Mouse (Mus musculus): ENCODE measurements around the gene St6galnac4. TPM values are rescaled to one million over a fixed set of nuclear protein-coding genes. Genes with fewer than 3 reads are reported as not detected.
A peak's percentile ranks its signal among the peaks of the same experiment; 100 is the strongest.

St6galnac4 gene
- polyA plus RNA-seq, 1 experiment from 2014 or later: 23.8 TPM

GRCm38 (mm10) chr2:32647366-32647765 is 60.5 kb downstream of the St6galnac4 start:
- Histone ChIP-seq H3K9me3 (ENCODE audit: low read depth, low read length) (no peaks in the 10 kb centered on the region), H3K4me3 (ENCODE audit: low read depth, low read length) (peak overlapping the region; percentile 49), H3K4me1 (ENCODE audit: insufficient read depth) (peaks cover 6% of the 10 kb centered on the region; the same call in 1 of the 2 replicates), H3K9ac (peak overlapping the region; percentile 67), H3K27ac (ENCODE audit: low read depth) (peak overlapping the region; percentile 86; the same call in 1 of the 2 replicates), H3K4me2 (peak overlapping the region; percentile 56), H3K36me3 (ENCODE audit: insufficient read depth) (0 out of 2 replicates have a peak, but pooled peaks cover 5% of the 10 kb centered on the region), H3K27me3 (ENCODE audit: insufficient read depth, low read length) (no peaks in the 10 kb centered on the region)
- 67% methylated on average over 7 of the region's 7 CpGs for WGBS
- no peak for ATAC-seq (ENCODE audit: insufficient read depth)
- DNase-seq: no peak
- no peak for TF ChIP-seq CTCF (IDR thresholded peaks at IDR 0.05; ENCODE audit: low read depth)

Other genes with a start within 250 kb of the St6galnac4 start
- 46.1 and 51.9 TPM in 2 replicates for gene Ciz1, start 234.8 kb upstream of the St6galnac4 start, polyA plus RNA-seq (2014; fragmentation: Nextera tagmentation; extraction: Ambion mirVana)
- 14.9 and 17.5 TPM in 2 replicates for gene Dnm1, start 233.8 kb upstream of the St6galnac4 start, polyA plus RNA-seq (2014; fragmentation: Nextera tagmentation; extraction: Ambion mirVana)
- gene 1110008P14Rik, start 205.2 kb upstream of the St6galnac4 start, polyA plus RNA-seq (2014; fragmentation: Nextera tagmentation; extraction: Ambion mirVana): 32.4 and 33.3 TPM in 2 replicates
- 1.6 TPM in 1 of 2 replicates, not detected in the other for gene Lcn2, start 198.8 kb upstream of the St6galnac4 start, polyA plus RNA-seq (2014; fragmentation: Nextera tagmentation; extraction: Ambion mirVana)
- 28.0 and 28.2 TPM in 2 replicates for gene Ptges2, start 191.2 kb upstream of the St6galnac4 start, polyA plus RNA-seq (2014; fragmentation: Nextera tagmentation; extraction: Ambion mirVana)
- gene Naif1, start 136.6 kb upstream of the St6galnac4 start, polyA plus RNA-seq (2014; fragmentation: Nextera tagmentation; extraction: Ambion mirVana): 5.7 and 6.5 TPM in 2 replicates
- 16.3 and 19.5 TPM in 2 replicates for gene Slc25a25, start 135.7 kb upstream of the St6galnac4 start, polyA plus RNA-seq (2014; fragmentation: Nextera tagmentation; extraction: Ambion mirVana)
- gene Fam102a, start 51.8 kb upstream of the St6galnac4 start, polyA plus RNA-seq (2014; fragmentation: Nextera tagmentation; extraction: Ambion mirVana): 18.4 and 19.9 TPM in 2 replicates
- gene Dpm2, start 16.2 kb upstream of the St6galnac4 start, polyA plus RNA-seq (2014; fragmentation: Nextera tagmentation; extraction: Ambion mirVana): 94.9 and 98.5 TPM in 2 replicates
- 0.50 and 0.70 TPM in 2 replicates for gene Pip5kl1, start 12.3 kb upstream of the St6galnac4 start, polyA plus RNA-seq (2014; fragmentation: Nextera tagmentation; extraction: Ambion mirVana)
- gene 9430097D07Rik, start 11.4 kb upstream of the St6galnac4 start, polyA plus RNA-seq (2014; fragmentation: Nextera tagmentation; extraction: Ambion mirVana): 0.20 TPM in 1 of 2 replicates, not detected in the other
- 8.3 and 11.1 TPM in 2 replicates for gene St6galnac6, start 12.6 kb downstream of the St6galnac4 start, polyA plus RNA-seq (2014; fragmentation: Nextera tagmentation; extraction: Ambion mirVana)
- gene Ak1, start 34.7 kb downstream of the St6galnac4 start, polyA plus RNA-seq (2014; fragmentation: Nextera tagmentation; extraction: Ambion mirVana): 34.3 and 35.8 TPM in 2 replicates
- 91.1 and 98.5 TPM in 2 replicates for gene Eng, start 59.5 kb downstream of the St6galnac4 start, polyA plus RNA-seq (2014; fragmentation: Nextera tagmentation; extraction: Ambion mirVana)
- gene Fpgs, start 117.0 kb downstream of the St6galnac4 start, polyA plus RNA-seq (2014; fragmentation: Nextera tagmentation; extraction: Ambion mirVana): 28.4 and 32.7 TPM in 2 replicates
- 81.7 and 84.3 TPM in 2 replicates for gene Cdk9, start 126.0 kb downstream of the St6galnac4 start, polyA plus RNA-seq (2014; fragmentation: Nextera tagmentation; extraction: Ambion mirVana)
- 37.6 and 38.8 TPM in 2 replicates for gene Sh2d3c, start 134.0 kb downstream of the St6galnac4 start, polyA plus RNA-seq (2014; fragmentation: Nextera tagmentation; extraction: Ambion mirVana)
- 0.20 TPM in 1 of 2 replicates, not detected in the other for gene 6330409D20Rik, start 153.9 kb downstream of the St6galnac4 start, polyA plus RNA-seq (2014; fragmentation: Nextera tagmentation; extraction: Ambion mirVana)
- gene Tor2a, start 170.1 kb downstream of the St6galnac4 start, polyA plus RNA-seq (2014; fragmentation: Nextera tagmentation; extraction: Ambion mirVana): 66.2 and 71.0 TPM in 2 replicates
- 0.15 and 0.33 TPM in 2 replicates for gene Ttc16, start 188.5 kb downstream of the St6galnac4 start, polyA plus RNA-seq (2014; fragmentation: Nextera tagmentation; extraction: Ambion mirVana)
- 2.7 and 4.4 TPM in 2 replicates for gene Ptrh1, start 188.7 kb downstream of the St6galnac4 start, polyA plus RNA-seq (2014; fragmentation: Nextera tagmentation; extraction: Ambion mirVana)
- 0.11 and 0.33 TPM in 2 replicates for gene Cfap157, start 197.3 kb downstream of the St6galnac4 start, polyA plus RNA-seq (2014; fragmentation: Nextera tagmentation; extraction: Ambion mirVana)

Data from lung, embryonic 14.5 days (tissue).